Mouse (Mus musculus): Measurements from ENCODE around the gene Armc8.

Armc8 gene

GRCm38 (mm10) chr9:99447323-99447722 is 121.4 kb downstream of the Armc8 start:
- no peaks in the 10 kb centered on the region for H3K9me3 ChIP-seq (ENCODE audit: low read length)
- TF ChIP-seq CTCF (conservative IDR thresholded peaks at IDR 0.05; ENCODE audit: low read length) (no peak), NANOG (IDR thresholded peaks at IDR 0.05; ENCODE audit: borderline replicate concordance, low read length) (no peak), POU5F1 (IDR thresholded peaks at IDR 0.05; ENCODE audit: borderline replicate concordance, low read length) (no peak)
- H3K4me3 ChIP-seq (replicated peaks; ENCODE audit: low read length), result no peak overlapping the region
- H3K27me3 ChIP-seq (ENCODE audit: insufficient read depth, low read length), result peaks cover 9% of the 10 kb centered on the region
- H3K36me3 ChIP-seq (ENCODE audit: insufficient read depth, low read length), result no peaks in the 10 kb centered on the region
- H3K4me1 ChIP-seq (replicated peaks; ENCODE audit: low read depth, low read length), result peaks cover 34% of the 10 kb centered on the region

GRCm38 (mm10) chr9:99446259-99446658 is 122.4 kb downstream of the Armc8 start:
- Histone ChIP-seq H3K27me3 (ENCODE audit: insufficient read depth, low read length) (0 out of 2 replicates have a peak, but pooled peaks cover 2% of the 10 kb centered on the region), H3K4me3 (replicated peaks; ENCODE audit: low read length) (no peak overlapping the region), H3K4me1 (replicated peaks; ENCODE audit: low read depth, low read length) (peaks cover 28% of the 10 kb centered on the region), H3K36me3 (ENCODE audit: insufficient read depth, low read length) (no peaks in the 10 kb centered on the region), H3K9me3 (ENCODE audit: low read length) (no peaks in the 10 kb centered on the region)
- no peak for TF ChIP-seq POU5F1 (IDR thresholded peaks at IDR 0.05; ENCODE audit: borderline replicate concordance, low read length)
- TF ChIP-seq NANOG (IDR thresholded peaks at IDR 0.05; ENCODE audit: borderline replicate concordance, low read length), result no peak
- no peak for TF ChIP-seq CTCF (conservative IDR thresholded peaks at IDR 0.05; ENCODE audit: low read length)

- H3K27me3 ChIP-seq (ENCODE audit: insufficient read depth, low read length), result 0 out of 2 replicates have a peak, but pooled peaks cover 4% of the 10 kb centered on the region
- H3K4me1 ChIP-seq (replicated peaks; ENCODE audit: low read depth, low read length), result peaks cover 17% of the 10 kb centered on the region
- no peak for TF ChIP-seq POU5F1 (IDR thresholded peaks at IDR 0.05; ENCODE audit: borderline replicate concordance, low read length)
- TF ChIP-seq CTCF (conservative IDR thresholded peaks at IDR 0.05; ENCODE audit: low read length), result peak; percentile 67
- no peak overlapping the region for H3K4me3 ChIP-seq (replicated peaks; ENCODE audit: low read length)
- no peaks in the 10 kb centered on the region for H3K36me3 ChIP-seq (ENCODE audit: insufficient read depth, low read length)
- H3K9me3 ChIP-seq (ENCODE audit: low read length), result no peaks in the 10 kb centered on the region
Observed at GRCm38 (mm10) chr9:99444590-99445178, 124.0 kb downstream of the Armc8 start.

DNA sequence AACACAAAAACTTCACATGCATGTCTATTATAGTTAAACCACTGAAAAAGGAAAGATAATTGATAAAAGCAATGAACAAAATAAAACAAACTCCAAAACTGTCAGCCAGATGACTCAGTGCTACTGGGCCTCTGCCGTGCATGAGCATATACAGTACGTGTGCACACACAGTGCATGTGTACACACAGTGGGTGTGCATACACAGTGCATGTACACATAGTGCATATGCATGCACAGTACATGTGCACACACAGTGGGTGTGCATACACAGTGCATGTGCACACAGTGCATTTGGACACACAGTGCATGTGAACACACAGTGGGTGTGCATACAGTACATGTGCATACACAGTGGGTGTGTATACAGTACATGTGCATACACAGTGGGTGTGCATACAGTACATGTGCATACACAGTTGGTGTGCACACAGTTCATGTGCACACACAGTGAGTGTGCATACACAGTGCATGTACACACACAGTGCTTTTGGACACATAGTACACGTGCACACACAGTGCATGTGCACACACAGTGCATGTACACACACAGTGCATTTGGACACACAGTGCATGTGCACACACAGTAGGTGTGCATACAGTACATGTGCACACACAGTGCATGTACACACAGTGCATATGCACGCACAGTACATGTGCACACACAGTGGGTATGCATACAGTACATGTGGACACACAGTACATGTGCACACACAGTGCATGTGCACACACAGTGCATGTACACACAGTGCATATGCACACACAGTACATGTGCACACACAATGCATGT is 126.9 kb downstream of the Armc8 start:
- H3K27me3 ChIP-seq (ENCODE audit: insufficient read depth, low read length), result peaks cover 30% of the 10 kb centered on the region
- no peaks in the 10 kb centered on the region for H3K36me3 ChIP-seq (ENCODE audit: insufficient read depth, low read length)
- no peaks in the 10 kb centered on the region for H3K9me3 ChIP-seq (ENCODE audit: low read length)
- peaks cover 44% of the 10 kb centered on the region for H3K4me1 ChIP-seq (replicated peaks; ENCODE audit: low read depth, low read length)
- no peak overlapping the region for H3K4me3 ChIP-seq (replicated peaks; ENCODE audit: low read length)
- no peak for TF ChIP-seq POU5F1 (IDR thresholded peaks at IDR 0.05; ENCODE audit: borderline replicate concordance, low read length)
- TF ChIP-seq CTCF (conservative IDR thresholded peaks at IDR 0.05; ENCODE audit: low read length), result no peak
- no peak for TF ChIP-seq NANOG (IDR thresholded peaks at IDR 0.05; ENCODE audit: borderline replicate concordance, low read length)

DNA sequence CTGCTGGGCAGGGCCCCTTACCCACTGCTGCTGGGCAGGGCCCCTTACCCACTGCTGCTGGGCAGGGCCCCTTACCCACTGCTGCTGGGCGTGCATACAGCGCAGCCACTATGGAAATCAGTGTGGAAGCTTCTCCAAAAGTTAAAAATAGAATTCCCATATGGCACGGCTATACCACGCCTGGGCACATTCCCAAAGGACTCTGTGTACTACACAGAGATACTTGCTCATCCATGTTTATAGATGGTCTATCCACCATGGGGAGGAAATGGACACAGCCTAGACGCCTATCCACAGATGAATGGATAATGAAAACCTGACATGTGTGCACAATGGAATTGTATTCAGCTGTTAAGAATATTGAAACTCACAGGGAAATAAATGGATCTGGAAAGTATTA is 127.8 kb downstream of the Armc8 start:
- peaks cover 37% of the 10 kb centered on the region for H3K27me3 ChIP-seq (ENCODE audit: insufficient read depth, low read length)
- no peaks in the 10 kb centered on the region for H3K36me3 ChIP-seq (ENCODE audit: insufficient read depth, low read length)
- H3K4me1 ChIP-seq (replicated peaks; ENCODE audit: low read depth, low read length), result peaks cover 45% of the 10 kb centered on the region
- no peak overlapping the region for H3K4me3 ChIP-seq (replicated peaks; ENCODE audit: low read length)
- no peak for TF ChIP-seq CTCF (conservative IDR thresholded peaks at IDR 0.05; ENCODE audit: low read length)
- TF ChIP-seq NANOG (IDR thresholded peaks at IDR 0.05; ENCODE audit: borderline replicate concordance, low read length), result no peak
- no peak for TF ChIP-seq POU5F1 (IDR thresholded peaks at IDR 0.05; ENCODE audit: borderline replicate concordance, low read length)
- H3K9me3 ChIP-seq (ENCODE audit: low read length), result no peaks in the 10 kb centered on the region

GRCm38 (mm10) chr9:99439064-99439463 is 129.6 kb downstream of the Armc8 start:
- Histone ChIP-seq H3K9me3 (ENCODE audit: low read length) (no peaks in the 10 kb centered on the region), H3K27me3 (ENCODE audit: insufficient read depth, low read length) (peaks cover 53% of the 10 kb centered on the region), H3K4me1 (replicated peaks; ENCODE audit: low read depth, low read length) (peaks cover 50% of the 10 kb centered on the region), H3K4me3 (replicated peaks; ENCODE audit: low read length) (no peak overlapping the region), H3K36me3 (ENCODE audit: insufficient read depth, low read length) (no peaks in the 10 kb centered on the region)
- TF ChIP-seq NANOG (IDR thresholded peaks at IDR 0.05; ENCODE audit: borderline replicate concordance, low read length), result no peak
- no peak for TF ChIP-seq CTCF (conservative IDR thresholded peaks at IDR 0.05; ENCODE audit: low read length)
- no peak for TF ChIP-seq POU5F1 (IDR thresholded peaks at IDR 0.05; ENCODE audit: borderline replicate concordance, low read length)

DNA sequence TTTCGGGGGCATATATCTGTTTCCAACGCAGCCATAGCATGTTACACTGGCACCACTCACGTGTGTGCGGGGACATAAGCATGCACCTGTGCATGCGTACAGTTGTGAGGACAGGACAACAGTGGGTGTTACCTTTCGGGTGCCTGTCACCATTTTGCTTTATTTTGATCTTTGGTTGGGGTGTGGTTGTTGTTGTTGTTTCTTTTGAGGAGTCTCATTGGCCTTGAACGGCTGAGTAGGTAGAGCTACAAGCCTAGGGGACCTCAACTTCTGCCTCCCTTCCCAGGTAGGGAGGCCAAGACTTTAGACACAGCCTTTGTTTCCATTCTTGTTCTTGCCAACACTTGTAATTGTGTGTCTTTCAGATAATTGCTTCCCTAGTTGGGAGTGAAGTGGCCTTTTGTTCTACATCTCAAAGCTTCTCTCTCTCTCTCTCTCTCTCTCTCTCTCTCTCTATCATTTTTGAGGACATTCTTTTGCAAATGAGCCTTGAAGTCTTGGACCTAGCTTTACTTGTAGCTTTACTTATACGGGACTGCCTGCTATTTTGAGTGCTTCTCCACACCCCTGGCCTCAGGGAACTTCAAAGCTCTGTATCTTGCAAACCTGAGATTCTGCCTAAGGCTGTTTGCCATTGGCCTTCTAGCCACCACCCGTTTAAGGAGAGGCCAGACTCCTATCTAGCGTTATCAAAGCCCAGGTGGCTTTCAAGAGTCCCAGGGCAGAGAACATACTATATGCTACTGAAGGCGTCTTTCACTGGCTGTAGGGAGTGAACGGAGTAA is 130.7 kb downstream of the Armc8 start:
- H3K9me3 ChIP-seq (ENCODE audit: low read length), result no peaks in the 10 kb centered on the region
- H3K4me1 ChIP-seq (replicated peaks; ENCODE audit: low read depth, low read length), result peaks cover 56% of the 10 kb centered on the region
- no peak overlapping the region for H3K4me3 ChIP-seq (replicated peaks; ENCODE audit: low read length)
- no peaks in the 10 kb centered on the region for H3K36me3 ChIP-seq (ENCODE audit: insufficient read depth, low read length)
- H3K27me3 ChIP-seq (ENCODE audit: insufficient read depth, low read length), result peaks cover 54% of the 10 kb centered on the region
- no peak for TF ChIP-seq NANOG (IDR thresholded peaks at IDR 0.05; ENCODE audit: borderline replicate concordance, low read length)
- no peak for TF ChIP-seq CTCF (conservative IDR thresholded peaks at IDR 0.05; ENCODE audit: low read length)
- TF ChIP-seq POU5F1 (IDR thresholded peaks at IDR 0.05; ENCODE audit: borderline replicate concordance, low read length), result no peak

- peaks cover 54% of the 10 kb centered on the region for H3K27me3 ChIP-seq (ENCODE audit: insufficient read depth, low read length)
- H3K36me3 ChIP-seq (ENCODE audit: insufficient read depth, low read length), result no peaks in the 10 kb centered on the region
- H3K4me3 ChIP-seq (replicated peaks; ENCODE audit: low read length), result peak within 1 kb of the TSS; percentile 79
- no peaks in the 10 kb centered on the region for H3K9me3 ChIP-seq (ENCODE audit: low read length)
- TF ChIP-seq CTCF (conservative IDR thresholded peaks at IDR 0.05; ENCODE audit: low read length) (no peak), NANOG (IDR thresholded peaks at IDR 0.05; ENCODE audit: borderline replicate concordance, low read length) (no peak), POU5F1 (IDR thresholded peaks at IDR 0.05; ENCODE audit: borderline replicate concordance, low read length) (no peak)
- peaks cover 63% of the 10 kb centered on the region for H3K4me1 ChIP-seq (replicated peaks; ENCODE audit: low read depth, low read length)
Observed at GRCm38 (mm10) chr9:99437031-99437764, 131.5 kb downstream of the Armc8 start, which contains the start of gene Mras. Gene Mras (minus strand): TSS chr9:99437381.

Measured in E14TG2a.4 (cell line).